Mouse (Mus musculus): ENCODE data around the gene Nox4. TPM values are rescaled to one million over a fixed set of nuclear protein-coding genes. Genes with fewer than 3 reads are reported as not detected.
"Not testable (repeated sequence)": the region's sequence is repeated elsewhere in the genome, so short reads cannot be mapped to it uniquely, and the experiment has no call there.

Gene Nox4
- polyA plus RNA-seq, 1 experiment from 2014 or later, result 1.4 TPM

DNA sequence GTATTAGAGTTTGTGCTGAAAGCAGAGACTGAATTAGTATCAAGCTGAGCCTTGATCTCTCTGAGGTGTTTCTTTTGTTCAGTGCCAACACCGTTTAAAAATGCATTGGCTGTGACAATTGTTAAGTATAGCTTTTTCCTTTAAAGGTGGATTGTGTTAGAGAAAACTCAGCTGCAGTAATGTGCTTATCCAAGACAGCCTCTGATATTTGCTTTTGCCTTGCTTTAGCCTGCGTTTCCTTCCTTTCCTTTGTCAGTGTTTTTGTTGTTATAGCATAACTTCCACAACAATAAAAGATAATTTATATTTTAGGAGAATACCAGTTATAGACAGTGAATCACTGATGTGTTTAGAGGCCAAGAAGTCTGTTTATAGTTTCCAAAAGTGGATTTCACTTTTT, 106.9 kb downstream of the Nox4 start:
- WGBS, result 33% methylated on average over 2 of the region's 2 CpGs
- no peak overlapping the region for H3K4me2 ChIP-seq (ENCODE audit: low read length)
- ATAC-seq, result no peak
- H3K27me3 ChIP-seq (replicated peaks; ENCODE audit: control insufficient read depth, insufficient read depth, low read length), result no peaks in the 10 kb centered on the region
- no peak overlapping the region for H3K9ac ChIP-seq (ENCODE audit: low read depth, low read length)
- no peaks in the 10 kb centered on the region for H3K9me3 ChIP-seq (ENCODE audit: control insufficient read depth, low read length)
- no peaks in the 10 kb centered on the region for H3K4me1 ChIP-seq (ENCODE audit: control insufficient read depth, insufficient read depth, low read depth, low read length)
- H3K36me3 ChIP-seq (ENCODE audit: control insufficient read depth, insufficient read depth, low read length), result no peaks in the 10 kb centered on the region
- H3K4me3 ChIP-seq (ENCODE audit: low read length), result no peak overlapping the region
- no peak overlapping the region for H3K27ac ChIP-seq (ENCODE audit: low read depth, low read length)

DNA sequence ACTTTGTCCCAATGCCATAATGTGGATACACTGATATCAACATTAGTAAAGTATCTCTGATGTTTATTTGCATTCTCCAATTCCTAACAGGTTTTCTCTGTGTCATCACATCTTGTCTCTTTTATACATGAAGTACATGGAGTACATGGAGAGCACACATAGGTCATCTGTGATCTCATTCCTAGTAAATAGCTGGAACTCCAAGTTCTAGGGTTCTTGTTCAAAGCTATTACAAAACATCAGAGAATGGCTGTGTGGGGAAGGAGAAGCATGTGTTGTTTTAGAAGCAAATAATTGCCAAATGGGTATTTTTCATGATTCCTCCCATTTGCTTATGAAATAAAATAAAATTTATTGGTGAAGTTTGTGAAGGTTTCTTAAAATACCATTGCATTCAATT, 121.9 kb downstream of the Nox4 start:
- H3K27me3 ChIP-seq (replicated peaks; ENCODE audit: control insufficient read depth, insufficient read depth, low read length), result no peaks in the 10 kb centered on the region
- ATAC-seq, result no peak
- no peak overlapping the region for H3K9ac ChIP-seq (ENCODE audit: low read depth, low read length)
- no peak overlapping the region for H3K4me3 ChIP-seq (ENCODE audit: low read length)
- H3K4me1 ChIP-seq (ENCODE audit: control insufficient read depth, insufficient read depth, low read depth, low read length), result no peaks in the 10 kb centered on the region
- no peaks in the 10 kb centered on the region for H3K9me3 ChIP-seq (ENCODE audit: control insufficient read depth, low read length)
- H3K36me3 ChIP-seq (ENCODE audit: control insufficient read depth, insufficient read depth, low read length), result no peaks in the 10 kb centered on the region
- no peak overlapping the region for H3K27ac ChIP-seq (ENCODE audit: low read depth, low read length)
- H3K4me2 ChIP-seq (ENCODE audit: low read length), result no peak overlapping the region

DNA sequence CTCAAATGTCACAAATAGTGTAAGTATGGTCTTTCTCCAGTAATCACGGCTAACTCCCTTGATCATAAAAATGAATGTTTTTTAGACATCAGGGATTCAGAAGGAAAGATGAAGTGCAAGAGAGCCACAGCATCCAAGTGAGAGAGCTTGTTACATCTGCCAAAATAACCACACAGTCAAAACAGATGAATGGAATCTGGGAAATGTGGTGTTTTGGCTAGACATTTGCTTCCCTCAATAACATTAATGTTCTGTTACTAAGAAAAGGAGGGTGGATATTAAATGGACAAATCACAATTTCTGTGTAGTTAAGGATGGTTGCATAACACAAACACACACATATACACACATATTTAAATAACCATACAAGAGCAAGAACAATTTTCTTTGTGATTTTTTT, 123.2 kb downstream of the Nox4 start:
- no peak for ATAC-seq
- Histone ChIP-seq H3K9me3 (ENCODE audit: control insufficient read depth, low read length) (no peaks in the 10 kb centered on the region), H3K4me2 (ENCODE audit: low read length) (no peak overlapping the region), H3K9ac (ENCODE audit: low read depth, low read length) (no peak overlapping the region), H3K4me1 (ENCODE audit: control insufficient read depth, insufficient read depth, low read depth, low read length) (no peaks in the 10 kb centered on the region), H3K36me3 (ENCODE audit: control insufficient read depth, insufficient read depth, low read length) (no peaks in the 10 kb centered on the region), H3K27me3 (replicated peaks; ENCODE audit: control insufficient read depth, insufficient read depth, low read length) (no peaks in the 10 kb centered on the region), H3K27ac (ENCODE audit: low read depth, low read length) (no peak overlapping the region), H3K4me3 (ENCODE audit: low read length) (no peak overlapping the region)
- WGBS, result 89% methylated on average over 1 of the region's 1 CpGs

DNA sequence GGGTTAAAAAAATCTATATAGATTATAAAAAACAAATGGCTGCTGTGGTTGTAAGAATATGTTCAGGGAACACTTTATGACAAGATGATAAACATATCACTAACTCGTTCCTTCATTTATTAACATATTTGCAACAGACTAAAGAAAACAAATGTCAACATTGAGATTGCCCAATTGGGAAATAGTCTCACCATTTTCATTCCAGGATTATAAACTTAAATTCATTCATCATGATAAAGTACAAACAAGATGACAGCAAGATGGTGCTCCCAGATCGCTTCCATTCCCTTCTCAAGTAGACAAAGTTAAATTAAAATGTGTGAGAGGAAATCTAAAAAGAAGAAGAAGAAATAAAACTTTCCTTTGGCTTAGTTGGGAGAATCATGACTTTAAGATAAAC, 124.9 kb downstream of the Nox4 start:
- no peaks in the 10 kb centered on the region for H3K4me1 ChIP-seq (ENCODE audit: control insufficient read depth, insufficient read depth, low read depth, low read length)
- ATAC-seq, result no peak
- H3K27ac ChIP-seq (ENCODE audit: low read depth, low read length), result no peak overlapping the region
- no peaks in the 10 kb centered on the region for H3K36me3 ChIP-seq (ENCODE audit: control insufficient read depth, insufficient read depth, low read length)
- no peak overlapping the region for H3K9ac ChIP-seq (ENCODE audit: low read depth, low read length)
- no peaks in the 10 kb centered on the region for H3K27me3 ChIP-seq (replicated peaks; ENCODE audit: control insufficient read depth, insufficient read depth, low read length)
- WGBS, result 85% methylated on average over 2 of the region's 2 CpGs
- H3K4me2 ChIP-seq (ENCODE audit: low read length), result no peak overlapping the region
- H3K9me3 ChIP-seq (ENCODE audit: control insufficient read depth, low read length), result no peaks in the 10 kb centered on the region
- H3K4me3 ChIP-seq (ENCODE audit: low read length), result no peak overlapping the region

DNA sequence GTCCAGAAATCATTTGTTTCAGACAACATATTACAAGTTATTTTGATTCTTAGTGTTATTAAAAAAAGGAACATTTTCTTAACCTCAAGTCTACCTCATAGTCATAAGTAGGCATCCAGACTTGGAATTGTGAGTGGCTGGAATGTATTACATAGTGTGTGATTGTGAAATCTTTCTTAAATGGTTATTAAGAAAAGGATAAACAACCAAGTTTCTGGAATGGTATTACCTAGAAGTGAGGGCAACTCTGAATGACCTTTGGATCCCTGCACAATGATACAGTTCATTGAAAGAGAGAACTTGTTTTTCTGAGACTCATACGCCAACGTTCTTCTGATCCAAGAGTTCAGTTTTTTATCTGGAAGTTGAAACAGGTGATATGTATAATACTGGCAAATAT, 125.4 kb downstream of the Nox4 start:
- no peaks in the 10 kb centered on the region for H3K4me1 ChIP-seq (ENCODE audit: control insufficient read depth, insufficient read depth, low read depth, low read length)
- H3K27ac ChIP-seq (ENCODE audit: low read depth, low read length), result no peak overlapping the region
- H3K9ac ChIP-seq (ENCODE audit: low read depth, low read length), result no peak overlapping the region
- no peaks in the 10 kb centered on the region for H3K9me3 ChIP-seq (ENCODE audit: control insufficient read depth, low read length)
- no peak overlapping the region for H3K4me3 ChIP-seq (ENCODE audit: low read length)
- no peaks in the 10 kb centered on the region for H3K36me3 ChIP-seq (ENCODE audit: control insufficient read depth, insufficient read depth, low read length)
- no peaks in the 10 kb centered on the region for H3K27me3 ChIP-seq (replicated peaks; ENCODE audit: control insufficient read depth, insufficient read depth, low read length)
- no peak overlapping the region for H3K4me2 ChIP-seq (ENCODE audit: low read length)
- ATAC-seq, result no peak
- WGBS, result 95% methylated on average over 2 of the region's 2 CpGs

DNA sequence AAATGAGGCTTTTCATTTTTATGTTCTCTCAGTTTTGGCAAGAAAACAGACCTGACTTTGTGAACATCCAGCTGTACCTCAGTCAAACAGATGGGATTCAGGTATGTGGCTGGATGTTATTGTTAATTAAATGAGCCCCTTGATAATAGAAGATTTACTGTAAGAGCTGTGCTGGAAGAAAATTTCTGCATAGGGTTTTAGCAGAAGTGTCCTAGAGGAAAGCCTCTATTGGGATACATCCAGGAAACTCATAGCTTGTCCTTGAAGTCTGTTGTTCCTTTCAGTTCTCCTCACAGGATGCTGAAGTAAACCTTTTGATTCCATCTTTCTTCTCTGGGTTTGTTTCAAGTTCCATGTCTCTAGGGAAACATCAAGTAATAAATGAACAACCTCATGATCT, 128.4 kb downstream of the Nox4 start:
- Histone ChIP-seq H3K9me3 (ENCODE audit: control insufficient read depth, low read length) (no peaks in the 10 kb centered on the region), H3K36me3 (ENCODE audit: control insufficient read depth, insufficient read depth, low read length) (no peaks in the 10 kb centered on the region), H3K4me2 (ENCODE audit: low read length) (no peak overlapping the region), H3K27me3 (replicated peaks; ENCODE audit: control insufficient read depth, insufficient read depth, low read length) (no peaks in the 10 kb centered on the region), H3K27ac (ENCODE audit: low read depth, low read length) (no peak overlapping the region), H3K4me1 (ENCODE audit: control insufficient read depth, insufficient read depth, low read depth, low read length) (no peaks in the 10 kb centered on the region), H3K4me3 (ENCODE audit: low read length) (no peak overlapping the region), H3K9ac (ENCODE audit: low read depth, low read length) (no peak overlapping the region)
- ATAC-seq, result no peak

DNA sequence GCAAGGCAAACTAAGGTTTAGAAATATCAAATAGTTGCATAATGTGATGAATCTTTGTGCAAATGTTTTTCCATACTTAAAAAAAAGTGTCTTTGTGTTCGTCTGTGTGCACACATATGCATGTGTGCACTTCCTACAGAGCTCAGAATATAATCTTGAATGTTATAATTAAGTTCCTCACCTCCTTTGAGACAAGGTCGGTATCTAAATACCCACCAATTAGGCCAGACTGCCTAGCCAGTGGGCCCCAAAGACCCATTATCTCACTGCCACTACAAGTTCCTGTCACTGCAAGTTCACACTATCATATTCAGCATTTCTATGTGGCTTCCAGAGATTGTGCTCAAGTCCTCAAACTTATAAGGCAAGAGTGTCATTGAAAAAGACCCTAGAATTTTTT, 129.0 kb downstream of the Nox4 start:
- no peak overlapping the region for H3K4me3 ChIP-seq (ENCODE audit: low read length)
- H3K9ac ChIP-seq (ENCODE audit: low read depth, low read length), result no peak overlapping the region
- no peaks in the 10 kb centered on the region for H3K9me3 ChIP-seq (ENCODE audit: control insufficient read depth, low read length)
- H3K36me3 ChIP-seq (ENCODE audit: control insufficient read depth, insufficient read depth, low read length), result no peaks in the 10 kb centered on the region
- ATAC-seq, result no peak
- H3K4me1 ChIP-seq (ENCODE audit: control insufficient read depth, insufficient read depth, low read depth, low read length), result no peaks in the 10 kb centered on the region
- H3K27ac ChIP-seq (ENCODE audit: low read depth, low read length), result no peak overlapping the region
- H3K27me3 ChIP-seq (replicated peaks; ENCODE audit: control insufficient read depth, insufficient read depth, low read length), result no peaks in the 10 kb centered on the region
- 62% methylated on average over 2 of the region's 2 CpGs for WGBS
- H3K4me2 ChIP-seq (ENCODE audit: low read length), result no peak overlapping the region

DNA sequence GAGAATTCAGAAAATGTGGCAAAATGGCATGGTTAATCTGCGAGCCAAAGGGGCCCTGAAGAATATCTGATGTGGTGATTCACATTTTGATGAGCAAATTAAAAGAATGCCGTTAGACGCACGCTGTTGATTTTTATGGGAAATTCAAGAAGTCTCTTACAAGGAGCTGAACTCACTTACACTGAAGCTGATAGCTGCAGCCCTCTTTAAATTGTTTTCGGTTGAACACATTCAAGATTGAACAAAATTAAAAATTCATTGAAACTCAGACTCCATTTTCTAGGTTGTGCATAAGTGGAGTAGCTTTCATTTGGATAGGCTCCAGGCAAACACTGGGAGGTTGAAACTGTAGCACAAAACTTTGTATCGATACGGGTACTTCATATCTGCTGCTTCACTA, 151.1 kb downstream of the Nox4 start:
- Histone ChIP-seq H3K4me1 (ENCODE audit: control insufficient read depth, insufficient read depth, low read depth, low read length) (no peaks in the 10 kb centered on the region), H3K36me3 (ENCODE audit: control insufficient read depth, insufficient read depth, low read length) (no peaks in the 10 kb centered on the region), H3K4me2 (ENCODE audit: low read length) (no peak overlapping the region), H3K27ac (ENCODE audit: low read depth, low read length) (no peak overlapping the region), H3K4me3 (ENCODE audit: low read length) (no peak overlapping the region), H3K27me3 (replicated peaks; ENCODE audit: control insufficient read depth, insufficient read depth, low read length) (no peaks in the 10 kb centered on the region), H3K9me3 (ENCODE audit: control insufficient read depth, low read length) (no peaks in the 10 kb centered on the region), H3K9ac (ENCODE audit: low read depth, low read length) (no peak overlapping the region)
- peak; percentile 20; the same call in 1 of the 2 replicates for ATAC-seq
- WGBS, result 80% methylated on average over 7 of the region's 7 CpGs

DNA sequence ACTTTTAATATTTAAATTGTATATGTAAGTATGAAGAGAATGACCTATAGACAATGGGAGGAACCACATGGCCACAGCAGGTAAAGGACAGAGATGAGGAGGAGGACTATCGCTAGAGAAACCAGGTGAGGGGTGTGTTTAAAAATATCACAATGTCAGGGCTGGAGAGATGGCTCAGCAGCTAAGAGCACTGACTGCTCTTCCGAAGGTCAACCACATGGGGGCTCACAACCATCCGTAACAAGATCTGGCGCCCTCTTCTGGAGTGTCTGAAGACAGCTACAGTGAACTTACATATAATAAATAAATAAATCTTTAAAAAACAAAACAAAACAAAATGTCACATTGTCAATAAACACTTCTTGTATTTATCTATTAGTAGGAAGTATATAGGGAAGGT, 165.5 kb downstream of the Nox4 start:
- WGBS, result 11% methylated on average over 4 of the region's 4 CpGs
- H3K4me1 ChIP-seq (ENCODE audit: control insufficient read depth, insufficient read depth, low read depth, low read length); ATAC-seq; H3K4me3 ChIP-seq (ENCODE audit: low read length); H3K4me2 ChIP-seq (ENCODE audit: low read length); H3K36me3 ChIP-seq (ENCODE audit: control insufficient read depth, insufficient read depth, low read length); H3K9me3 ChIP-seq (ENCODE audit: control insufficient read depth, low read length); H3K27me3 ChIP-seq (replicated peaks; ENCODE audit: control insufficient read depth, insufficient read depth, low read length); H3K9ac ChIP-seq (ENCODE audit: low read depth, low read length); H3K27ac ChIP-seq (ENCODE audit: low read depth, low read length): not testable (repeated sequence)

DNA sequence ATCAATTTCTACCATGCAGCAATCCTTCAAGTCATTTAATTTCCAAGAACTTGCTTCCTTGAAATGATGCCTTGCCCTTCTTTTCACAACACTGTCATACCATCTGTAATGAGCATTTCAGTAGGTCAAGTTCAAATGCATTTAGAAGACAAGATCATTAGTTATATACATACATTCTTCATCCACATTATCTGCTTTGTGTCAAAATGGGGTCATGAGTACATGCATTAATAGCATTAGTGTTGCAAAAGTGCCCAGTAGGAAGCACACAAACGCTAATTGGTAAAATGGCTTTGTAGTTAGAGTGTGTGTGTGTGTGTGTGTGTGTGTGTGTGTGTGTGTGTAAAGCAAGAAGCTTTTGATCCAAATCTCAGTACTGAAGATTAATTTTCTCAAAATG, 167.4 kb downstream of the Nox4 start:
- Histone ChIP-seq H3K27ac (ENCODE audit: low read depth, low read length) (no peak overlapping the region), H3K9me3 (ENCODE audit: control insufficient read depth, low read length) (no peaks in the 10 kb centered on the region), H3K27me3 (replicated peaks; ENCODE audit: control insufficient read depth, insufficient read depth, low read length) (no peaks in the 10 kb centered on the region), H3K9ac (ENCODE audit: low read depth, low read length) (no peak overlapping the region), H3K36me3 (ENCODE audit: control insufficient read depth, insufficient read depth, low read length) (no peaks in the 10 kb centered on the region), H3K4me1 (ENCODE audit: control insufficient read depth, insufficient read depth, low read depth, low read length) (no peaks in the 10 kb centered on the region), H3K4me2 (ENCODE audit: low read length) (no peak overlapping the region), H3K4me3 (ENCODE audit: low read length) (no peak overlapping the region)
- no peak for ATAC-seq
- 76% methylated on average over 1 of the region's 1 CpGs for WGBS

Measured in hindbrain, embryonic 16.5 days (tissue).